Mouse (Mus musculus) kidney, postnatal 10 days (tissue): ENCODE measurements around the gene Fbxo10.
"Not testable (repeated sequence)": the region's sequence is repeated elsewhere in the genome, so short reads cannot be mapped to it uniquely, and the experiment has no call there.

Experiments
- DNase-seq: peaks from one replicate; pipeline ENCODE4 v3.0.0; 2021; ENCODE audit warnings: mixed read lengths

The Fbxo10 gene

GRCm38 (mm10) chr4:45047286-45047887, 37.0 kb downstream of the Fbxo10 start:
- DNase-seq, result no peak

GRCm38 (mm10) chr4:45046679-45047078, 37.7 kb downstream of the Fbxo10 start:
- no peak for DNase-seq

- DNase-seq, result no peak
Observed at GRCm38 (mm10) chr4:45040795-45041194, 43.6 kb downstream of the Fbxo10 start.

- DNase-seq, result not testable (repeated sequence)
Observed at GRCm38 (mm10) chr4:45039546-45039945, 44.9 kb downstream of the Fbxo10 start.

GRCm38 (mm10) chr4:45038879-45039278, 45.5 kb downstream of the Fbxo10 start:
- peak; percentile 34 for DNase-seq

- DNase-seq, result no peak
Observed at GRCm38 (mm10) chr4:45037455-45038410, 46.7 kb downstream of the Fbxo10 start.

GRCm38 (mm10) chr4:45036571-45036970, 47.8 kb downstream of the Fbxo10 start:
- DNase-seq, result no peak

GRCm38 (mm10) chr4:45036048-45036447, 48.4 kb downstream of the Fbxo10 start:
- DNase-seq, result no peak

GRCm38 (mm10) chr4:45034693-45035628, 49.4 kb downstream of the Fbxo10 start:
- peak; percentile 87 for DNase-seq

- DNase-seq, result no peak
Observed at GRCm38 (mm10) chr4:45032586-45032985, 51.8 kb downstream of the Fbxo10 start.

GRCm38 (mm10) chr4:45026459-45026858, 57.9 kb downstream of the Fbxo10 start:
- DNase-seq, result no peak

GRCm38 (mm10) chr4:45019009-45019408, 65.4 kb downstream of the Fbxo10 start:
- no peak for DNase-seq

- peak; percentile 98 for DNase-seq
Observed at GRCm38 (mm10) chr4:45018452-45018980, 65.9 kb downstream of the Fbxo10 start, which contains the start of gene Polr1e. TSS of gene Polr1e (plus strand) at chr4:45018583.

GRCm38 (mm10) chr4:45015615-45016014, 68.8 kb downstream of the Fbxo10 start:
- DNase-seq, result peak; percentile 75

- no peak for DNase-seq
Observed at GRCm38 (mm10) chr4:45013537-45013936, 70.9 kb downstream of the Fbxo10 start.

GRCm38 (mm10) chr4:45013031-45013431, 71.4 kb downstream of the Fbxo10 start:
- no peak for DNase-seq

GRCm38 (mm10) chr4:45012105-45012975, 72.1 kb downstream of the Fbxo10 start, which contains the start of gene Zbtb5:
TSS of gene Zbtb5 (minus strand) at chr4:45012412.
- DNase-seq, result peak; percentile 99

- DNase-seq, result peak; percentile 79
Observed at GRCm38 (mm10) chr4:45011581-45012104, 72.8 kb downstream of the Fbxo10 start.

GRCm38 (mm10) chr4:45010806-45011415, 73.5 kb downstream of the Fbxo10 start:
- peak; percentile 53 for DNase-seq

GRCm38 (mm10) chr4:45005452-45005851, 79.0 kb downstream of the Fbxo10 start:
- peak; percentile 49 for DNase-seq

- DNase-seq, result no peak
Observed at GRCm38 (mm10) chr4:45000001-45000400, 84.4 kb downstream of the Fbxo10 start.
